Mouse (Mus musculus) erythroblast, embryonic 14.5 days (primary cell): ENCODE results near the gene Nln. TPM values are rescaled to one million over a fixed set of nuclear protein-coding genes. Genes with fewer than 3 reads are reported as not detected.

Experiments
- H3K27me3 ChIP-seq: 2 replicates; pipeline ENCODE4 v1.6.1; 2012; ENCODE audit warnings: inconsistent platforms; ENCODE audit not compliant: control insufficient read depth
- H3K36me3 ChIP-seq: 2 replicates; pipeline ENCODE4 v1.6.1; 2012; ENCODE audit warnings: mild to moderate bottlenecking, inconsistent platforms; ENCODE audit not compliant: control insufficient read depth
- H3K4me1 ChIP-seq: 2 replicates; pipeline ENCODE4 v1.6.1; 2012; ENCODE audit warnings: inconsistent platforms; ENCODE audit not compliant: control insufficient read depth
- H3K4me3 ChIP-seq: replicated peaks from 2 replicates; pipeline ENCODE3; 2012; ENCODE audit warnings: moderate library complexity, mild to moderate bottlenecking, inconsistent platforms
- H3K9me3 ChIP-seq: 2 replicates; pipeline ENCODE4 v1.6.1; 2012; ENCODE audit warnings: low read length, inconsistent platforms, mixed read lengths; ENCODE audit not compliant: control insufficient read depth
- GATA1 ChIP-seq: IDR thresholded peaks from 2 replicates; pipeline ENCODE4 v1.6.1; 2012; ENCODE audit warnings: low read length, inconsistent platforms, mixed read lengths
- TAL1 ChIP-seq: IDR thresholded peaks from 3 replicates; pipeline ENCODE4 v1.6.1; 2012; ENCODE audit warnings: low read length, inconsistent platforms, mixed read lengths
- polyA plus RNA-seq: library from polyadenylated mRNA; stranded (reverse); fragments of >175 nt; gene quantifications from 2 replicates; pipeline ENCODE4 v1.2.3, GENCODE M21; 2012

Gene Nln
- 0.13 and 0.18 TPM in 2 replicates for polyA plus RNA-seq

- H3K9me3 ChIP-seq: no peaks in the 10 kb centered on the region
- H3K36me3 ChIP-seq: no peaks in the 10 kb centered on the region
- peaks cover 20% of the 10 kb centered on the region for H3K4me1 ChIP-seq
- peaks cover 39% of the 10 kb centered on the region for H3K27me3 ChIP-seq
- TF ChIP-seq TAL1: no peak
- TF ChIP-seq GATA1: no peak
- H3K4me3 ChIP-seq: peak within 1 kb of the TSS; percentile 71
Measured at GRCm38 (mm10) chr13:104109288-104109815, at the start of gene Nln, which contains the start of gene Sgtb. Nln (minus strand) TSS chr13:104109614. Sgtb (plus strand) TSS chr13:104109741.

GRCm38 (mm10) chr13:104155686-104156085 is 46.3 kb upstream of the Nln start:
- H3K27me3 ChIP-seq: no peaks in the 10 kb centered on the region
- H3K36me3 ChIP-seq: peaks cover 63% of the 10 kb centered on the region
- H3K4me1 ChIP-seq: no peaks in the 10 kb centered on the region
- no peaks in the 10 kb centered on the region for H3K9me3 ChIP-seq
- TF ChIP-seq TAL1 (no peak), GATA1 (no peak)
- H3K4me3 ChIP-seq: no peak overlapping the region

- no peak for TF ChIP-seq TAL1
- no peak for TF ChIP-seq GATA1
- H3K36me3 ChIP-seq: peaks cover 61% of the 10 kb centered on the region
- no peaks in the 10 kb centered on the region for H3K27me3 ChIP-seq
- no peaks in the 10 kb centered on the region for H3K9me3 ChIP-seq
- no peak overlapping the region for H3K4me3 ChIP-seq
- no peaks in the 10 kb centered on the region for H3K4me1 ChIP-seq
Measured at GRCm38 (mm10) chr13:104155106-104155505, 45.7 kb upstream of the Nln start.

- no peaks in the 10 kb centered on the region for H3K27me3 ChIP-seq
- no peak overlapping the region for H3K4me3 ChIP-seq
- no peaks in the 10 kb centered on the region for H3K9me3 ChIP-seq
- H3K36me3 ChIP-seq: peaks cover 56% of the 10 kb centered on the region
- TF ChIP-seq GATA1 (no peak), TAL1 (no peak)
- H3K4me1 ChIP-seq: no peaks in the 10 kb centered on the region
Measured at GRCm38 (mm10) chr13:104154180-104154579, 44.8 kb upstream of the Nln start.

- peaks cover 82% of the 10 kb centered on the region for H3K36me3 ChIP-seq
- no peak overlapping the region for H3K4me3 ChIP-seq
- no peak for TF ChIP-seq TAL1
- TF ChIP-seq GATA1: no peak
- H3K9me3 ChIP-seq: no peaks in the 10 kb centered on the region
- no peaks in the 10 kb centered on the region for H3K27me3 ChIP-seq
- no peaks in the 10 kb centered on the region; the same call in 1 of the 2 replicates for H3K4me1 ChIP-seq
Measured at GRCm38 (mm10) chr13:104145646-104146045, 36.2 kb upstream of the Nln start.

GRCm38 (mm10) chr13:104144871-104145270 is 35.5 kb upstream of the Nln start:
- no peaks in the 10 kb centered on the region for H3K9me3 ChIP-seq
- peaks cover 2% of the 10 kb centered on the region for H3K4me1 ChIP-seq
- H3K4me3 ChIP-seq: no peak overlapping the region
- no peaks in the 10 kb centered on the region for H3K27me3 ChIP-seq
- no peak for TF ChIP-seq GATA1
- no peak for TF ChIP-seq TAL1
- H3K36me3 ChIP-seq: peaks cover 86% of the 10 kb centered on the region

- peaks cover 4% of the 10 kb centered on the region for H3K4me1 ChIP-seq
- no peaks in the 10 kb centered on the region for H3K9me3 ChIP-seq
- H3K36me3 ChIP-seq: peaks cover 39% of the 10 kb centered on the region
- H3K4me3 ChIP-seq: peak overlapping the region; percentile 48
- no peak for TF ChIP-seq GATA1
- no peak for TF ChIP-seq TAL1
- H3K27me3 ChIP-seq: no peaks in the 10 kb centered on the region
Measured at GRCm38 (mm10) chr13:104139369-104140209, 30.2 kb upstream of the Nln start.

- H3K27me3 ChIP-seq: no peaks in the 10 kb centered on the region
- TF ChIP-seq GATA1: no peak
- no peak for TF ChIP-seq TAL1
Measured at GRCm38 (mm10) chr13:104134510-104135085, 25.2 kb upstream of the Nln start.

GRCm38 (mm10) chr13:104132561-104132960 is 23.1 kb upstream of the Nln start:
- no peaks in the 10 kb centered on the region for H3K4me1 ChIP-seq
- H3K27me3 ChIP-seq: no peaks in the 10 kb centered on the region
- TF ChIP-seq GATA1 (no peak), TAL1 (no peak)
- no peaks in the 10 kb centered on the region for H3K9me3 ChIP-seq
- no peak overlapping the region for H3K4me3 ChIP-seq
- no peaks in the 10 kb centered on the region for H3K36me3 ChIP-seq

More at GRCm38 (mm10) chr13:104134510-104135085, 25.2 kb upstream of the Nln start:
- Histone ChIP-seq H3K36me3 (no peaks in the 10 kb centered on the region; the same call in 1 of the 2 replicates), H3K4me1 (peaks cover under 1% of the 10 kb centered on the region), H3K9me3 (no peaks in the 10 kb centered on the region), H3K4me3 (no peak overlapping the region)
